Mouse (Mus musculus): ENCODE data around the gene Grin2b. TPM values are rescaled to one million over a fixed set of nuclear protein-coding genes. Genes with fewer than 3 reads are reported as not detected.

Grin2b gene
- total and polyA plus RNA-seq, 2 experiments from 2014 or later = 0.11 TPM; not detected in 1

GRCm38 (mm10) chr6:135863965-135864364 is 309.3 kb downstream of the Grin2b start:
- no peak overlapping the region for H3K9ac ChIP-seq (replicated peaks; ENCODE audit: low read depth, low read length)
- H3K4me3 ChIP-seq (ENCODE audit: low read depth, low read length) = no peak overlapping the region
- ATAC-seq (ENCODE audit: insufficient read depth, low read depth) (no peak), DNase-seq (ENCODE audit: low spot score) (no peak)
- no peaks in the 10 kb centered on the region for H3K4me1 ChIP-seq (ENCODE audit: control insufficient read depth, insufficient read depth)
- no peak overlapping the region for H3K27ac ChIP-seq (ENCODE audit: low read depth)
- no peaks in the 10 kb centered on the region for H3K27me3 ChIP-seq (ENCODE audit: control insufficient read depth, insufficient read depth, low read length)
- no peaks in the 10 kb centered on the region for H3K36me3 ChIP-seq (replicated peaks; ENCODE audit: control insufficient read depth, insufficient read depth, low read length)
- WGBS = 78% methylated on average over 5 of the region's 5 CpGs
- no peaks in the 10 kb centered on the region for H3K9me3 ChIP-seq (replicated peaks; ENCODE audit: control insufficient read depth, low read length)
- no peak overlapping the region for H3K4me2 ChIP-seq (ENCODE audit: low read depth, low read length)
- no peak for TF ChIP-seq CTCF (IDR thresholded peaks at IDR 0.05; ENCODE audit: low read depth)
- no peak for TF ChIP-seq EP300 (IDR thresholded peaks at IDR 0.05; ENCODE audit: low read depth)

- no peak overlapping the region for H3K4me3 ChIP-seq (ENCODE audit: low read depth, low read length)
- H3K9me3 ChIP-seq (replicated peaks; ENCODE audit: control insufficient read depth, low read length) = no peaks in the 10 kb centered on the region
- WGBS = 41% methylated on average over 8 of the region's 8 CpGs
- H3K27me3 ChIP-seq (ENCODE audit: control insufficient read depth, insufficient read depth, low read length) = no peaks in the 10 kb centered on the region
- no peak for DNase-seq (ENCODE audit: low spot score)
- H3K4me2 ChIP-seq (ENCODE audit: low read depth, low read length) = no peak overlapping the region
- TF ChIP-seq EP300 (IDR thresholded peaks at IDR 0.05; ENCODE audit: low read depth) = no peak
- no peak overlapping the region for H3K27ac ChIP-seq (ENCODE audit: low read depth)
- no peaks in the 10 kb centered on the region for H3K36me3 ChIP-seq (replicated peaks; ENCODE audit: control insufficient read depth, insufficient read depth, low read length)
- ATAC-seq (ENCODE audit: insufficient read depth, low read depth) = no peak
- H3K9ac ChIP-seq (replicated peaks; ENCODE audit: low read depth, low read length) = no peak overlapping the region
- no peaks in the 10 kb centered on the region for H3K4me1 ChIP-seq (ENCODE audit: control insufficient read depth, insufficient read depth)
These were observed 313.8 kb downstream of the Grin2b start for GRCm38 (mm10) chr6:135859502-135859901.

- Histone ChIP-seq H3K36me3 (replicated peaks; ENCODE audit: control insufficient read depth, insufficient read depth, low read length) (no peaks in the 10 kb centered on the region), H3K27ac (ENCODE audit: low read depth) (no peak overlapping the region), H3K4me1 (ENCODE audit: control insufficient read depth, insufficient read depth) (no peaks in the 10 kb centered on the region), H3K9me3 (replicated peaks; ENCODE audit: control insufficient read depth, low read length) (no peaks in the 10 kb centered on the region), H3K4me2 (ENCODE audit: low read depth, low read length) (no peak overlapping the region), H3K4me3 (ENCODE audit: low read depth, low read length) (no peak overlapping the region), H3K27me3 (ENCODE audit: control insufficient read depth, insufficient read depth, low read length) (no peaks in the 10 kb centered on the region), H3K9ac (replicated peaks; ENCODE audit: low read depth, low read length) (no peak overlapping the region)
- ATAC-seq (ENCODE audit: insufficient read depth, low read depth) (no peak), DNase-seq (ENCODE audit: low spot score) (no peak)
- TF ChIP-seq CTCF (IDR thresholded peaks at IDR 0.05; ENCODE audit: low read depth) = no peak
- TF ChIP-seq EP300 (IDR thresholded peaks at IDR 0.05; ENCODE audit: low read depth) = no peak
- 76% methylated on average over 8 of the region's 8 CpGs for WGBS
These were observed 319.1 kb downstream of the Grin2b start for GRCm38 (mm10) chr6:135854173-135854591.

GRCm38 (mm10) chr6:135843755-135844154 is 329.6 kb downstream of the Grin2b start:
- ATAC-seq (ENCODE audit: insufficient read depth, low read depth) (no peak), DNase-seq (ENCODE audit: low spot score) (no peak)
- no peak overlapping the region for H3K9ac ChIP-seq (replicated peaks; ENCODE audit: low read depth, low read length)
- no peaks in the 10 kb centered on the region for H3K4me1 ChIP-seq (ENCODE audit: control insufficient read depth, insufficient read depth)
- H3K9me3 ChIP-seq (replicated peaks; ENCODE audit: control insufficient read depth, low read length) = no peaks in the 10 kb centered on the region
- no peaks in the 10 kb centered on the region for H3K36me3 ChIP-seq (replicated peaks; ENCODE audit: control insufficient read depth, insufficient read depth, low read length)
- no peak overlapping the region for H3K4me2 ChIP-seq (ENCODE audit: low read depth, low read length)
- no peak overlapping the region for H3K27ac ChIP-seq (ENCODE audit: low read depth)
- no peaks in the 10 kb centered on the region for H3K27me3 ChIP-seq (ENCODE audit: control insufficient read depth, insufficient read depth, low read length)
- no peak overlapping the region for H3K4me3 ChIP-seq (ENCODE audit: low read depth, low read length)
- no peak for TF ChIP-seq CTCF (IDR thresholded peaks at IDR 0.05; ENCODE audit: low read depth)
- no peak for TF ChIP-seq EP300 (IDR thresholded peaks at IDR 0.05; ENCODE audit: low read depth)
- 74% methylated on average over 3 of the region's 3 CpGs for WGBS

- H3K4me1 ChIP-seq (ENCODE audit: control insufficient read depth, insufficient read depth) = no peaks in the 10 kb centered on the region
- no peak for DNase-seq (ENCODE audit: low spot score)
- H3K36me3 ChIP-seq (replicated peaks; ENCODE audit: control insufficient read depth, insufficient read depth, low read length) = no peaks in the 10 kb centered on the region
- H3K4me3 ChIP-seq (ENCODE audit: low read depth, low read length) = no peak overlapping the region
- ATAC-seq (ENCODE audit: insufficient read depth, low read depth) = no peak
- H3K27ac ChIP-seq (ENCODE audit: low read depth) = no peak overlapping the region
- no peaks in the 10 kb centered on the region for H3K9me3 ChIP-seq (replicated peaks; ENCODE audit: control insufficient read depth, low read length)
- 84% methylated on average over 4 of the region's 4 CpGs for WGBS
- H3K27me3 ChIP-seq (ENCODE audit: control insufficient read depth, insufficient read depth, low read length) = no peaks in the 10 kb centered on the region
- H3K4me2 ChIP-seq (ENCODE audit: low read depth, low read length) = no peak overlapping the region
- TF ChIP-seq EP300 (IDR thresholded peaks at IDR 0.05; ENCODE audit: low read depth) (no peak), CTCF (IDR thresholded peaks at IDR 0.05; ENCODE audit: low read depth) (no peak)
- H3K9ac ChIP-seq (replicated peaks; ENCODE audit: low read depth, low read length) = no peak overlapping the region
These were observed 337.0 kb downstream of the Grin2b start for GRCm38 (mm10) chr6:135836353-135836752.

GRCm38 (mm10) chr6:135833542-135833941 is 339.8 kb downstream of the Grin2b start:
- H3K27ac ChIP-seq (ENCODE audit: low read depth) = no peak overlapping the region
- no peaks in the 10 kb centered on the region for H3K9me3 ChIP-seq (replicated peaks; ENCODE audit: control insufficient read depth, low read length)
- TF ChIP-seq CTCF (IDR thresholded peaks at IDR 0.05; ENCODE audit: low read depth) (peak; percentile 17; the same call in 1 of the 2 replicates), EP300 (IDR thresholded peaks at IDR 0.05; ENCODE audit: low read depth) (no peak)
- no peaks in the 10 kb centered on the region for H3K4me1 ChIP-seq (ENCODE audit: control insufficient read depth, insufficient read depth)
- H3K27me3 ChIP-seq (ENCODE audit: control insufficient read depth, insufficient read depth, low read length) = no peaks in the 10 kb centered on the region
- 63% methylated on average over 5 of the region's 5 CpGs for WGBS
- no peak overlapping the region for H3K4me2 ChIP-seq (ENCODE audit: low read depth, low read length)
- ATAC-seq (ENCODE audit: insufficient read depth, low read depth) (no peak), DNase-seq (ENCODE audit: low spot score) (no peak)
- H3K9ac ChIP-seq (replicated peaks; ENCODE audit: low read depth, low read length) = no peak overlapping the region
- no peaks in the 10 kb centered on the region for H3K36me3 ChIP-seq (replicated peaks; ENCODE audit: control insufficient read depth, insufficient read depth, low read length)
- no peak overlapping the region for H3K4me3 ChIP-seq (ENCODE audit: low read depth, low read length)
